Mouse (Mus musculus) liver, adult 2 months (tissue): ENCODE results near the gene 9930104L06Rik.

ENCODE experiments used
- CTCF ChIP-seq: fragments of 200-500 bp; IDR thresholded peaks from 2 replicates; pipeline ENCODE4 v1.5.1; 2011; ENCODE audit warnings: low read depth, low read length, control low read depth
- POLR2A ChIP-seq: fragments of 200-500 bp; IDR thresholded peaks from 2 replicates; pipeline ENCODE4 v1.6.1; 2011; ENCODE audit warnings: low read length, control low read depth; ENCODE audit not compliant: insufficient read depth; ENCODE audit errors: extremely low read depth

GRCm38 (mm10) chr4:124987711-124988097 lies 50.9 kb downstream of the 9930104L06Rik start:
- no peak for TF ChIP-seq CTCF
- no peak for TF ChIP-seq POLR2A
